Mouse (Mus musculus) spleen, adult 2 months (tissue): ENCODE measurements around the gene Tgif1. TPM values are rescaled to one million over a fixed set of nuclear protein-coding genes. Genes with fewer than 3 reads are reported as not detected.

Experiments used
- DNase-seq, 2 experiments: peaks; one replicate each; pipeline versions ENCODE4 v3.0.0 to v3.0.0-alpha.2; 2012 to 2021; ENCODE audit warnings: low spot score in 2 of 2, low read depth in 1 of 2
- H3K27ac ChIP-seq: fragments of 200-500 bp; 2 replicates; pipeline ENCODE4 v1.5.1; 2012; ENCODE audit warnings: low read length, inconsistent platforms; ENCODE audit not compliant: insufficient read depth
- H3K27me3 ChIP-seq: fragments of 200-500 bp; 2 replicates; pipeline ENCODE4 v1.6.1; 2012; ENCODE audit warnings: mild to moderate bottlenecking, moderate library complexity, low read length, inconsistent platforms; ENCODE audit not compliant: control insufficient read depth, insufficient read depth
- H3K36me3 ChIP-seq: fragments of 200-500 bp; 2 replicates; pipeline ENCODE4 v1.6.1; 2012; ENCODE audit warnings: mild to moderate bottlenecking, low read length, inconsistent platforms; ENCODE audit not compliant: control insufficient read depth, insufficient read depth
- H3K4me1 ChIP-seq: fragments of 200-500 bp; 2 replicates; pipeline ENCODE4 v1.6.1; 2011; ENCODE audit warnings: inconsistent platforms; ENCODE audit not compliant: control insufficient read depth, insufficient read depth, insufficient read length
- H3K4me3 ChIP-seq: fragments of 200-500 bp; 2 replicates; pipeline ENCODE4 v1.5.1; 2011; ENCODE audit warnings: mild to moderate bottlenecking, inconsistent platforms; ENCODE audit not compliant: insufficient read depth, insufficient read length; ENCODE audit errors: extremely low read depth
- CTCF ChIP-seq: fragments of 200-500 bp; IDR thresholded peaks from 2 replicates; pipeline ENCODE4 v1.5.1; 2011; ENCODE audit warnings: mild to moderate bottlenecking, inconsistent platforms; ENCODE audit not compliant: insufficient read depth, insufficient read length, insufficient replicate concordance; ENCODE audit errors: extremely low read depth
- POLR2A ChIP-seq: fragments of 200-500 bp; IDR thresholded peaks from 2 replicates; pipeline ENCODE4 v1.6.1; 2011; ENCODE audit warnings: low read depth, low read length, inconsistent platforms
- WGBS: fragments of 180-500 bp; shearing (Covaris S2); methylation state at CpG from one replicate; pipeline ENCODE4 v1.1.7; 2018; 5-methylcytosine and 5-hydroxymethylcytosine counted together
- polyA plus RNA-seq: library from polyadenylated mRNA; depleted of rRNA; stranded (reverse); fragments of >200 nt; gene quantifications from 2 replicates; pipeline ENCODE4 v1.2.3, GENCODE M21; 2012

Gene Tgif1
- polyA plus RNA-seq, 1 experiment: 22.2 TPM

DNA sequence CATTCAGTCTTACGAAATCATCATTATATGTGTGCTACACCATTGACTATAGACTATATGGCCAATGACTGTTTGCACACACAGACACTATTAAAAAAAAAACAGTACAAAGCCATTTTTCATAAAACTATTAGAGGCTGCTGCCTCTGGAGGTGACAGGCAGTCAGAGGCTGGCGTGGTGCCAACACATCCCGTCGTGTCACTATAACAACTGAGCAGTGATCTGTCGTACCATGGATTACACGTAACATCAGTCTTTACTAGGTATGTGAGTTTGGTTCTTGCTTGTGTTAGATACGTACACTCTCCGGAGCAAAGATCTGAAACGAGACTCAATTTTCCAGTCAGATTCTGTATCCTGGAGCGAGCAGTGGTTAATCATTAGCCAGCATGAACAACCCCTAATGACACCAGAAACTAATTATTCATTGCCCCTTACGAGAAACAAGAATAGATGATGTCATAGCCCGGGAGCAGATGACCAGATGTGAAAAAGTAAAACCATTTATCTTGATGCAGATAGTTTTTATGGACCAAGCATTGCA is 3.6 kb upstream of the Tgif1 start:
- H3K36me3 ChIP-seq: no peaks in the 10 kb centered on the region
- 82% methylated on average over 12 of the region's 12 CpGs for WGBS
- no peak overlapping the region for H3K4me3 ChIP-seq
- DNase-seq: no peak
- H3K27me3 ChIP-seq: no peaks in the 10 kb centered on the region
- no peak overlapping the region for H3K27ac ChIP-seq
- TF ChIP-seq POLR2A (no peak), CTCF (no peak)
- no peaks in the 10 kb centered on the region; the same call in none of the 2 replicates for H3K4me1 ChIP-seq

DNA sequence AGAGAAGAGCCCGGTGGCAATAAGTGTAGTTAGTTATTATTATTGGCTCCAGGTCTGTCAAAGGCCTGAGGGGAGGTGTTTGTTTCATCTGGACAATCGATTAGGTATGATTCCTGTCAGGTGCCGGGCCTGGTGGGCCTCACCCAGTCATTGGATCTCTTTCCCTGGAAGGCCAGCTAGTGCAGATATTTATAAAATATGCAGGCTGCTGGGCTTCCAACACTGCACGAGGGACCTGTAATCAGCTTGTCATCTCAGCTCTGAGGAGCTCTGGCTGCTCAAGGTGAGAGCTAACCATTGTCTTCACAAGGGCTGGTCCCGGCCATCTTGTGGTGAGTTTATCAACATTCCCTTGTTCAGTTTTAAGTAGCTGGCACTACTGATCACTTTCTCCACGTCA is 675 bp upstream of the Tgif1 start:
- DNase-seq: no peak
- Histone ChIP-seq H3K4me3 (no peak overlapping the region), H3K4me1 (no peaks in the 10 kb centered on the region; the same call in none of the 2 replicates), H3K27ac (peak overlapping the region; percentile 88), H3K27me3 (no peaks in the 10 kb centered on the region), H3K36me3 (no peaks in the 10 kb centered on the region)
- TF ChIP-seq CTCF (no peak), POLR2A (no peak)
- WGBS: 47% methylated on average over 6 of the region's 6 CpGs

DNA sequence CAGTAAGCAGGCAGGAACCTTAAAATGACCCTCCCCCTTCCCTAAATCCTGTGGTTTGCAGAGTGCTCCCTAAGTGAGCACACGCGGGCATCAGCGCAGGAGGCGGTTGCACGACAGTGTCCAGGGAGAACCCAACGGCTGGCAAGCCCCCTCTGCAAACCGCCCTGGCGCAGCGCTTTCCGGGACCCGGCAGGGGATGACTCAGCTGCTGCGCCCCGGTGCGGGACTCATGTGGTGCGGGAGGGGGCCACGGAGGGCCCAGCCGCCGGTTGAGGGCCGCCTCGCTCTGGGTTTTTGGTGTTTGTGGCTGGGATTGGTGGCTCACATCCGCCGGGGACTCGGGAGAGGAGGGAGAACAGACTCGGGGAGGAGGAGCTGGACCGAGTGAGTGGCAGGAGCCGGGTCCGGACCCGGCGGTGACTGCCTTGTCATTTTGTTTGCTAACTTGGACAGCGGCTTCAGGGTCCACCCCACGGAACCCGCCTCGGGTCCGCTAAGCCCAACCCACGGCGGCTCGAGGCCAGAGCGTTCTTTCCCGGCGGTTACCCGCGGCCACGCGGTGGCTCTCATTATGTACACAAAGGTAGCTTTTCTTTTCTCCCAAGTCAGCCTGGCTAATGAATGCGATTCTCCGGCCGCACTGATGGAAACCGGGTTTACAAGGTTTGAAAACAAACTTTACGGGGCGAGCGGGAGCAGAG is 510 bp downstream of the Tgif1 start:
- Histone ChIP-seq H3K4me1 (peaks cover 5% of the 10 kb centered on the region), H3K27me3 (no peaks in the 10 kb centered on the region), H3K36me3 (no peaks in the 10 kb centered on the region), H3K4me3 (peak overlapping the region; percentile 82), H3K27ac (peak overlapping the region; percentile 88)
- no peak for TF ChIP-seq POLR2A
- no peak for TF ChIP-seq CTCF
- peak; percentile 26 to 56 for DNase-seq
- WGBS: under 1% methylated on average over 51 of the region's 51 CpGs

DNA sequence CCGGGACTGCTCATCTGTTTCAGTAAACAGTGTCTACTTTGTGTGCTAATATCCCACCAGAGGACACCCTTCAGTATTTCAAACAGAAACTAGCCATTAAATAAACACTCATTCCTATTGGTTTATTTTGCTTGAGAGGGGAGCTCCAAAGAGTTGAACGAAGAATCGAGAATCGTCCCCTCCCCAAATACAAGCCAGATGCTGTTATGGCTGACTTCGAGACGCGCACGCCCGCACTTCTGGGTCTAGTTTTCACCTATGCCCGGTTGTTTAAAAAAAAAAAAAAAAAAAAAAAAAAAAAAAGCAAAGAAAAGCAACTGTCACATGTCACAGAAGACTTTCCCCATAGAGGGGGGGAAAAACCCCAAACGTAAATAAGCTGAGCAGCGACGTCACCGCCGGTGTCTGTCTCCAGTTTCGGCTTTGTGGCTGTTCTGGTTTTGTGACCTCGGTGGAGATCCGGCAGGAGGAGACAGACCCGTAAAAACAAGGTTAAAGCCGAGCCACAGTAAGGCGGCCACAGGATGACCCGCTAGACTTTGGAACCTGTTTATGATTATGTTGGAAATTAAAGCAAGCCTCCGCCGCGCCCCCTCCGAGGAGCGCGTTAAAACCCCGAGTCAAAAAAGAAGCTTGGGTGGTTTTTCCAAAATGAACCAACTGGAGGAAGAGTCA is 1.2 kb downstream of the Tgif1 start:
- peak overlapping the region; percentile 82 for H3K4me3 ChIP-seq
- WGBS: under 1% methylated on average over 29 of the region's 29 CpGs
- H3K27ac ChIP-seq: peak overlapping the region; percentile 88
- H3K27me3 ChIP-seq: no peaks in the 10 kb centered on the region
- H3K36me3 ChIP-seq: no peaks in the 10 kb centered on the region
- peak; percentile 81 to 94 for DNase-seq
- no peak for TF ChIP-seq POLR2A
- peak; percentile 3; the same call in 1 of the 2 replicates for TF ChIP-seq CTCF
- H3K4me1 ChIP-seq: peaks cover 6% of the 10 kb centered on the region

DNA sequence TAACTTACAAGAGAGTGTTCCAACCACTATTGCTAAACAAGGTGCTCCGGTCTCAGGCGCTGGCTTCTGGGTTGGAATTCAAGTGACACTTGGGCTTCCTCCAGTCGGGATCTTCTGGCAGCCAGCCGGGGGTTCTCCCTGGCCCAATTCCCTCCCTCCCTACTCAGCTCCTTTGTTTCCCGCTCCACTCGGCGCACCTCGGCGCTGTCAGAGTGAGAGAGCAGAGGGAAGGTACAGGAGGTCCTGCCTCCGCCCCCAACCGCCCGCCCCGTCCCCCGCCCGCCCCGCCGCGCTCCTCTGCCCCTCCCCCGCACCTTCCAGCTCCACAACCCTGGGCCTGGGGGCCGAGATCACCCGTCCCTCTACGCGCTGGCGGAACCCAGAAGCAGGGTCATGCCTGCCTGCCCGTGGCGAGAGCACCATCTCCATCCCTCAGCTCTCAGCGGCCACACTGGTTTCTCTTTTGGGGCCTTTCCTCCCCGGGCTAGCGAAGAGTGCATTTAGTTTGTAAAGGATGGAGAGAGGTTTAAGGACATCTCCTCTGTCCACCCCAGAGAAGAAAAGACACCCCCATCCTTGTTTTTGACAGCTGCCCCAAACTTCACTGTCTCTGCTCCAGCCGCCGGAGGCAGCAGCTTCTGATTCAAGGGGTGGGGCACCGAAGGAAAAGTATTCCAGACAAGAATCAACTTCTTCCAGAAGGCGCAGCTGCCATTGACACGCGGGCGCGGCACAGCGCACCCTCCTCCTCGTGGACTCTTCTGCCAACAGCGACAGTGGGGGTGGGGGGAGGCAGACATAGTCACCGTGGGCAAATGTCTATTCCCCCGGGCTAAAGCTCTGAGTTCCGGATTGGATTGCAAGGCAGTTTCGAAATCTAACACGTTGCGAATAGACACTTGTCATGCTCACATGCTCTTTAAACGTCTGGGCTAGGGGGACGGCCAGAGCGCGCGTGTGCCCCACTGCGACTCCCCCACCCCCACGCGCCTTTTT is 2.1 kb downstream of the Tgif1 start:
- peak overlapping the region; percentile 82 for H3K4me3 ChIP-seq
- TF ChIP-seq POLR2A (peak; percentile 26; the same call in 1 of the 2 replicates), CTCF (no peak)
- peak; percentile 68 to 87 for DNase-seq
- peak overlapping the region; percentile 88 for H3K27ac ChIP-seq
- H3K36me3 ChIP-seq: no peaks in the 10 kb centered on the region
- H3K4me1 ChIP-seq: peaks cover 6% of the 10 kb centered on the region
- H3K27me3 ChIP-seq: no peaks in the 10 kb centered on the region
- WGBS: under 1% methylated on average over 54 of the region's 54 CpGs
